Mouse (Mus musculus) forebrain, embryonic 12.5 days (tissue): ENCODE results near the gene Zscan22. TPM values are rescaled to one million over a fixed set of nuclear protein-coding genes. Genes with fewer than 3 reads are reported as not detected.
"Not testable (repeated sequence)": the region's sequence is repeated elsewhere in the genome, so short reads cannot be mapped to it uniquely, and the experiment has no call there.

Experiments
- ATAC-seq: fragments of 200-750 bp; cut with Nextera tagmentation; 2 replicates; pipeline ENCODE4 v1.8.0; 2017; ENCODE audit warnings: moderate TSS enrichment; ENCODE audit not compliant: low FRiP score
- H3K27ac ChIP-seq: fragments of 300-500 bp; sonication (generic); 2 replicates; pipeline ENCODE4 v1.5.1; 2016; ENCODE audit warnings: mild to moderate bottlenecking
- H3K27me3 ChIP-seq: fragments of 300-500 bp; sonication (generic); 2 replicates; pipeline ENCODE4 v1.6.1; 2016; ENCODE audit warnings: mild to moderate bottlenecking
- H3K36me3 ChIP-seq: fragments of 300-500 bp; sonication (generic); replicated peaks from 2 replicates; pipeline ENCODE4 v1.6.1; 2016; ENCODE audit warnings: mild to moderate bottlenecking
- H3K4me1 ChIP-seq: fragments of 300-500 bp; sonication (generic); 2 replicates; pipeline ENCODE4 v1.6.1; 2016
- H3K4me2 ChIP-seq: fragments of 300-500 bp; sonication (generic); 2 replicates; pipeline ENCODE4 v1.6.1; 2016; ENCODE audit warnings: mild to moderate bottlenecking, moderate library complexity
- H3K4me3 ChIP-seq: fragments of 300-500 bp; sonication (generic); replicated peaks from 2 replicates; pipeline ENCODE4 v1.5.1; 2016; ENCODE audit warnings: mild to moderate bottlenecking
- H3K9ac ChIP-seq: fragments of 300-500 bp; sonication (generic); 2 replicates; pipeline ENCODE4 v1.6.1; 2016; ENCODE audit warnings: mild to moderate bottlenecking
- H3K9me3 ChIP-seq: fragments of 300-500 bp; sonication (generic); 2 replicates; pipeline ENCODE4 v1.6.1; 2016
- WGBS: fragments of 180-500 bp; shearing (Covaris S2); methylation state at CpG from one replicate; pipeline ENCODE4 v1.1.7; 2016; 5-methylcytosine and 5-hydroxymethylcytosine counted together
- polyA plus RNA-seq: library from polyadenylated mRNA; unstranded; fragments of >200 nt; fragmentation: Nextera tagmentation; extraction: Ambion mirVana; gene quantifications from 2 replicates; pipeline ENCODE4 v1.2.1, GENCODE M21; 2016

Zscan22 gene
- 13.8 and 15.8 TPM in 2 replicates for polyA plus RNA-seq

GRCm38 (mm10) chr7:12897655-12898410, at the start of gene Zscan22:
TSS of gene Zscan22 (plus strand) at chr7:12897815.
- Histone ChIP-seq H3K36me3 (no peaks in the 10 kb centered on the region), H3K27me3 (no peaks in the 10 kb centered on the region), H3K9me3 (no peaks in the 10 kb centered on the region), H3K9ac (peak within 1 kb of the TSS; percentile 61), H3K27ac (no peak within 1 kb of the TSS), H3K4me1 (peaks cover 8% of the 10 kb centered on the region), H3K4me3 (peak within 1 kb of the TSS; percentile 61), H3K4me2 (peak within 1 kb of the TSS; percentile 54)
- WGBS: 8% methylated on average over 36 of the region's 36 CpGs
- ATAC-seq: peak; percentile 98

GRCm38 (mm10) chr7:12874301-12874700, 23.3 kb upstream of the Zscan22 start:
- no peaks in the 10 kb centered on the region for H3K27me3 ChIP-seq
- WGBS: 26% methylated on average over 3 of the region's 3 CpGs
- no peak overlapping the region for H3K9ac ChIP-seq
- no peak overlapping the region for H3K4me3 ChIP-seq
- no peak overlapping the region for H3K4me2 ChIP-seq
- no peaks in the 10 kb centered on the region for H3K36me3 ChIP-seq
- ATAC-seq: no peak
- no peaks in the 10 kb centered on the region for H3K4me1 ChIP-seq
- 0 out of 2 replicates have a peak, but pooled peaks cover 4% of the 10 kb centered on the region for H3K9me3 ChIP-seq
- no peak overlapping the region for H3K27ac ChIP-seq

GRCm38 (mm10) chr7:12880036-12880435, 17.6 kb upstream of the Zscan22 start:
- H3K27me3 ChIP-seq: no peaks in the 10 kb centered on the region
- no peak overlapping the region for H3K27ac ChIP-seq
- H3K36me3 ChIP-seq: peaks cover 11% of the 10 kb centered on the region
- no peak for ATAC-seq
- no peak overlapping the region for H3K4me2 ChIP-seq
- H3K9ac ChIP-seq: no peak overlapping the region
- peaks cover 13% of the 10 kb centered on the region for H3K4me1 ChIP-seq
- H3K9me3 ChIP-seq: no peaks in the 10 kb centered on the region
- H3K4me3 ChIP-seq: no peak overlapping the region

- H3K27ac ChIP-seq, H3K9me3 ChIP-seq, H3K27me3 ChIP-seq: not testable (repeated sequence)
- H3K4me3 ChIP-seq: peak overlapping the region; percentile 66
- peaks cover 13% of the 10 kb centered on the region for H3K4me1 ChIP-seq
- peaks cover 16% of the 10 kb centered on the region for H3K36me3 ChIP-seq
- peak overlapping the region; percentile 67 for H3K4me2 ChIP-seq
- 40% methylated on average over 8 of the region's 8 CpGs for WGBS
- H3K9ac ChIP-seq: peak overlapping the region; percentile 72; the same call in 1 of the 2 replicates
- ATAC-seq: peak; percentile 9; the same call in 1 of the 2 replicates
Observed at GRCm38 (mm10) chr7:12880497-12880896, 17.1 kb upstream of the Zscan22 start.

- 2% methylated on average over 35 of the region's 35 CpGs for WGBS
- no peaks in the 10 kb centered on the region for H3K27me3 ChIP-seq
- peak; percentile 100 for ATAC-seq
- peak within 1 kb of the TSS; percentile 72 for H3K9ac ChIP-seq
- peaks cover 13% of the 10 kb centered on the region for H3K4me1 ChIP-seq
- H3K9me3 ChIP-seq: no peaks in the 10 kb centered on the region
- H3K27ac ChIP-seq: no peak within 1 kb of the TSS
- peaks cover 22% of the 10 kb centered on the region for H3K36me3 ChIP-seq
- peak within 1 kb of the TSS; percentile 66 for H3K4me3 ChIP-seq
- H3K4me2 ChIP-seq: peak within 1 kb of the TSS; percentile 67
Observed at GRCm38 (mm10) chr7:12880911-12881660, 16.5 kb upstream of the Zscan22 start, which contains the start of gene Zfp128. TSS of gene Zfp128 (plus strand) at chr7:12881177.

- H3K4me3 ChIP-seq: no peak overlapping the region
- H3K27ac ChIP-seq: no peak overlapping the region
- peaks cover 71% of the 10 kb centered on the region for H3K36me3 ChIP-seq
- H3K4me2 ChIP-seq: no peak overlapping the region
- H3K9me3 ChIP-seq: no peaks in the 10 kb centered on the region
- 92% methylated on average over 12 of the region's 12 CpGs for WGBS
- peaks cover 9% of the 10 kb centered on the region for H3K4me1 ChIP-seq
- ATAC-seq: no peak
- no peak overlapping the region for H3K9ac ChIP-seq
- H3K27me3 ChIP-seq: no peaks in the 10 kb centered on the region
Observed at GRCm38 (mm10) chr7:12886563-12887266, 10.9 kb upstream of the Zscan22 start.

- Histone ChIP-seq H3K4me2 (no peak overlapping the region), H3K27me3 (no peaks in the 10 kb centered on the region), H3K27ac (no peak overlapping the region), H3K36me3 (peaks cover 75% of the 10 kb centered on the region), H3K4me3 (no peak overlapping the region), H3K4me1 (peaks cover under 1% of the 10 kb centered on the region; the same call in 1 of the 2 replicates), H3K9me3 (no peaks in the 10 kb centered on the region), H3K9ac (no peak overlapping the region)
- 92% methylated on average over 5 of the region's 5 CpGs for WGBS
- ATAC-seq: no peak
Observed at GRCm38 (mm10) chr7:12887585-12887984, 10.0 kb upstream of the Zscan22 start.

GRCm38 (mm10) chr7:12890928-12891327, 6.7 kb upstream of the Zscan22 start:
- ATAC-seq: no peak
- no peak overlapping the region for H3K27ac ChIP-seq
- H3K36me3 ChIP-seq: peaks cover 55% of the 10 kb centered on the region
- no peak overlapping the region for H3K4me3 ChIP-seq
- no peaks in the 10 kb centered on the region for H3K27me3 ChIP-seq
- no peak overlapping the region for H3K4me2 ChIP-seq
- no peaks in the 10 kb centered on the region for H3K4me1 ChIP-seq
- 94% methylated on average over 14 of the region's 14 CpGs for WGBS
- no peaks in the 10 kb centered on the region for H3K9me3 ChIP-seq
- no peak overlapping the region for H3K9ac ChIP-seq

- H3K9me3 ChIP-seq: no peaks in the 10 kb centered on the region
- H3K36me3 ChIP-seq: peaks cover 51% of the 10 kb centered on the region
- WGBS: 91% methylated on average over 1 of the region's 1 CpGs
- no peak for ATAC-seq
- H3K27ac ChIP-seq: no peak overlapping the region
- no peak overlapping the region for H3K4me3 ChIP-seq
- H3K4me2 ChIP-seq: no peak overlapping the region
- H3K27me3 ChIP-seq: no peaks in the 10 kb centered on the region
- no peak overlapping the region for H3K9ac ChIP-seq
- H3K4me1 ChIP-seq: no peaks in the 10 kb centered on the region
Observed at GRCm38 (mm10) chr7:12891334-12891733, 6.3 kb upstream of the Zscan22 start.

GRCm38 (mm10) chr7:12901517-12901916, 3.9 kb downstream of the Zscan22 start:
- Histone ChIP-seq H3K27ac (no peak overlapping the region), H3K4me1 (peaks cover 8% of the 10 kb centered on the region), H3K9ac (no peak overlapping the region), H3K4me3 (no peak overlapping the region), H3K27me3 (no peaks in the 10 kb centered on the region), H3K36me3 (peaks cover 28% of the 10 kb centered on the region), H3K4me2 (no peak overlapping the region), H3K9me3 (no peaks in the 10 kb centered on the region)
- WGBS: 89% methylated on average over 5 of the region's 5 CpGs
- no peak for ATAC-seq

GRCm38 (mm10) chr7:12903623-12904022, 6.0 kb downstream of the Zscan22 start:
- Histone ChIP-seq H3K36me3 (peaks cover 49% of the 10 kb centered on the region), H3K4me2 (no peak overlapping the region), H3K9ac (no peak overlapping the region), H3K9me3 (no peaks in the 10 kb centered on the region), H3K4me1 (peaks cover 4% of the 10 kb centered on the region), H3K27me3 (no peaks in the 10 kb centered on the region), H3K4me3 (no peak overlapping the region), H3K27ac (no peak overlapping the region)
- ATAC-seq: no peak
- WGBS: 62% methylated on average over 10 of the region's 10 CpGs

- WGBS: 90% methylated on average over 1 of the region's 1 CpGs
- Histone ChIP-seq H3K9ac (no peak overlapping the region), H3K27me3 (no peaks in the 10 kb centered on the region), H3K36me3 (peaks cover 54% of the 10 kb centered on the region), H3K4me2 (no peak overlapping the region), H3K9me3 (no peaks in the 10 kb centered on the region), H3K27ac (no peak overlapping the region), H3K4me3 (no peak overlapping the region), H3K4me1 (0 out of 2 replicates have a peak, but pooled peaks cover 5% of the 10 kb centered on the region)
- ATAC-seq: no peak
Observed at GRCm38 (mm10) chr7:12905146-12905545, 7.5 kb downstream of the Zscan22 start.
